Mouse (Mus musculus) ES-E14 (cell line): ENCODE data around the gene Mast4. TPM values are rescaled to one million over a fixed set of nuclear protein-coding genes. Genes with fewer than 3 reads are reported as not detected.

Experiments
- DNase-seq: peaks from one replicate; pipeline ENCODE4 v3.0.0-alpha.2; 2013; ENCODE audit warnings: low read depth, low spot score
- H3K27ac ChIP-seq: 2 replicates; pipeline ENCODE4 v1.5.1; 2012; ENCODE audit warnings: low read depth, mild to moderate bottlenecking, low read length, moderate library complexity, mixed read lengths; ENCODE audit not compliant: poor library complexity, insufficient read depth, severe bottlenecking
- H3K36me3 ChIP-seq: 2 replicates; pipeline ENCODE4 v1.6.1; 2012; ENCODE audit warnings: mild to moderate bottlenecking, low read length, moderate library complexity, mixed read lengths; ENCODE audit not compliant: control insufficient read depth, poor library complexity, insufficient read depth, severe bottlenecking
- H3K4me1 ChIP-seq, 2 experiments: fragments of 150-350 bp in 1 of 2; sonication (generic) in 1 of 2; 2 replicates each; pipeline ENCODE4 v1.6.1; 2012; ENCODE audit warnings: low read length in 2 of 2, mild to moderate bottlenecking in 1 of 2, mixed read lengths in 1 of 2; ENCODE audit not compliant: control insufficient read depth in 2 of 2, insufficient read depth in 2 of 2, poor library complexity in 1 of 2
- H3K4me3 ChIP-seq, 2 experiments: fragments of 150-350 bp in 1 of 2; sonication (generic) in 1 of 2; 2 replicates each; pipeline ENCODE4 v1.5.1; 2012; ENCODE audit warnings: low read length in 2 of 2, low read depth in 1 of 2, mild to moderate bottlenecking in 1 of 2, mixed read lengths in 1 of 2; ENCODE audit not compliant: insufficient read depth in 1 of 2, poor library complexity in 1 of 2, severe bottlenecking in 1 of 2
- H3K9ac ChIP-seq: 2 replicates; pipeline ENCODE4 v1.6.1; 2012; ENCODE audit warnings: low read depth, mild to moderate bottlenecking, low read length, mixed read lengths; ENCODE audit not compliant: poor library complexity, insufficient read depth, severe bottlenecking
- H3K9me3 ChIP-seq: fragments of 150-350 bp; sonication (generic); 2 replicates; pipeline ENCODE4 v1.6.1; 2012; ENCODE audit warnings: low read depth, mild to moderate bottlenecking, low read length; ENCODE audit not compliant: control insufficient read depth, insufficient read depth
- CHD2 ChIP-seq: IDR thresholded peaks from 2 replicates; pipeline ENCODE4 v1.6.1; 2014; ENCODE audit warnings: mild to moderate bottlenecking, low read depth, low read length, inconsistent platforms
- HCFC1 ChIP-seq: IDR thresholded peaks from 2 replicates; pipeline ENCODE4 v1.6.1; 2012; ENCODE audit warnings: low read length, inconsistent platforms, borderline replicate concordance; ENCODE audit not compliant: insufficient read depth
- MAFK ChIP-seq: IDR thresholded peaks from 2 replicates; pipeline ENCODE4 v1.6.1; 2014; ENCODE audit warnings: mild to moderate bottlenecking, low read depth, low read length, inconsistent platforms; ENCODE audit not compliant: insufficient read depth
- ZC3H11A ChIP-seq: IDR thresholded peaks from 2 replicates; pipeline ENCODE4 v1.6.1; 2012; ENCODE audit warnings: low read depth, mild to moderate bottlenecking, inconsistent platforms, low read length, borderline replicate concordance
- ZNF384 ChIP-seq: IDR thresholded peaks from 2 replicates; pipeline ENCODE4 v1.6.1; 2012; ENCODE audit warnings: low read depth, low read length, inconsistent platforms
- in situ Hi-C, 2 experiments: fragments of 600-800 bp; cut with MboI; formaldehyde crosslinking; loops; one replicate each; pipeline ENCODE4 v1.15.1; 2025; ENCODE audit warnings: low sequenced_read_pairs in 2 of 2, inconsistent platforms in 1 of 2; ENCODE audit not compliant: unreplicated experiment in 2 of 2
- total RNA-seq: library from RNA; depleted of rRNA; stranded (reverse); fragments of 300-350 nt; gene quantifications from 2 replicates; pipeline ENCODE4 v1.2.3, GENCODE M21; 2012

Mast4 gene
- total RNA-seq, 1 experiment = 8.3 TPM

- in situ Hi-C loops = no loop called here
- DNase-seq = no peak
These were observed 453.8 kb downstream of the Mast4 start for GRCm38 (mm10) chr13:102880381-102881076.

GRCm38 (mm10) chr13:102878631-102879030 is 455.7 kb downstream of the Mast4 start:
- H3K36me3 ChIP-seq = no peaks in the 10 kb centered on the region
- H3K27ac ChIP-seq = no peak overlapping the region
- H3K4me1 ChIP-seq = peaks cover 5 to 8% of the 10 kb centered on the region in 2 experiments; a peak in 2 of 4 replicates
- H3K9me3 ChIP-seq = no peaks in the 10 kb centered on the region
- no peak for TF ChIP-seq CHD2
- no peak for TF ChIP-seq MAFK
- TF ChIP-seq ZNF384 = no peak
- TF ChIP-seq HCFC1 = no peak
- TF ChIP-seq ZC3H11A = no peak
- H3K4me3 ChIP-seq = no peak overlapping the region
- in situ Hi-C loops = no loop called here
- no peak overlapping the region for H3K9ac ChIP-seq
- DNase-seq = no peak

More at GRCm38 (mm10) chr13:102880381-102881076, 453.8 kb downstream of the Mast4 start:
- peaks cover 0 to 4% of the 10 kb centered on the region in 2 experiments; a peak in 1 of 4 replicates for H3K4me1 ChIP-seq
- TF ChIP-seq CHD2 = no peak
- TF ChIP-seq HCFC1 = no peak
- TF ChIP-seq ZC3H11A = no peak
- no peak for TF ChIP-seq MAFK
- no peak for TF ChIP-seq ZNF384
- H3K9me3 ChIP-seq = no peaks in the 10 kb centered on the region
- H3K27ac ChIP-seq = no peak overlapping the region
- no peak overlapping the region for H3K4me3 ChIP-seq
- H3K9ac ChIP-seq = no peak overlapping the region
- no peaks in the 10 kb centered on the region for H3K36me3 ChIP-seq

GRCm38 (mm10) chr13:102877766-102878325 is 456.5 kb downstream of the Mast4 start:
- Histone ChIP-seq H3K4me1 (peaks cover 5 to 8% of the 10 kb centered on the region in 2 experiments; a peak in 2 of 4 replicates), H3K9ac (no peak overlapping the region), H3K27ac (no peak overlapping the region), H3K36me3 (no peaks in the 10 kb centered on the region), H3K9me3 (no peaks in the 10 kb centered on the region), H3K4me3 (no peak overlapping the region)
- in situ Hi-C loops = no loop called here
- TF ChIP-seq HCFC1 (no peak), ZNF384 (no peak), MAFK (no peak), ZC3H11A (no peak), CHD2 (no peak)
- no peak for DNase-seq

DNA sequence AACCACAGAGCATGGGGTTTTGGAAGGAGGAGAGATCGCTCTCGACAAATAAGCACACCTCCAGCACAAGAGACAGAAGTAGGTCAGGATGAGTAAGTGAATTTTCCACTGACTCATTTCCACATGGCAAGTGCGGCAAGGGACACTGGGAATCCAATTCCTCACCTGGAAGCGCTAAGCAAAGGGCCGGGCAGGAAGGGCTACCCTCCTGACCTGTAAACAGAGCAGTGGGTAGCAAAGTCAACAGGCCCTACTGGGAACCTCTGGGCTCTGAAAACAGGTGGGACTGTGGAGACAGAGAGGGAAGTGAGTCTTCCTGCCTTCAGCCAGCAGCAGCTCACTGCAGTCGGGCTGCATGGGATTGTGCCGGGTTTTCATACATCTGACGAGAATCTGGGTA is 457.1 kb downstream of the Mast4 start:
- Histone ChIP-seq H3K4me1 (peaks cover 8% of the 10 kb centered on the region in 2 experiments; a peak in 3 of 4 replicates), H3K27ac (no peak overlapping the region), H3K9me3 (no peaks in the 10 kb centered on the region), H3K9ac (no peak overlapping the region), H3K36me3 (no peaks in the 10 kb centered on the region), H3K4me3 (no peak overlapping the region)
- DNase-seq = no peak
- in situ Hi-C loops = no loop called here
- TF ChIP-seq ZNF384 = no peak
- no peak for TF ChIP-seq ZC3H11A
- no peak for TF ChIP-seq HCFC1
- TF ChIP-seq MAFK = no peak
- no peak for TF ChIP-seq CHD2
